Mouse (Mus musculus) G1E (cell line): ENCODE data around the gene Dact2. TPM values are rescaled to one million over a fixed set of nuclear protein-coding genes. Genes with fewer than 3 reads are reported as not detected.

Source experiments
- ATAC-seq: 2 replicates; pipeline ENCODE4 v1.8.0; 2016; ENCODE audit warnings: mild to moderate bottlenecking; ENCODE audit not compliant: insufficient number of reproducible peaks, poor library complexity, low FRiP score, severe bottlenecking; ENCODE audit errors: extremely low read depth
- DNase-seq: peaks from one replicate; pipeline ENCODE4 v3.0.0; 2012; ENCODE audit warnings: low spot score
- H3K27me3 ChIP-seq: 2 replicates; pipeline ENCODE4 v1.6.1; 2012; ENCODE audit warnings: mild to moderate bottlenecking, low read length, inconsistent platforms; ENCODE audit not compliant: insufficient read depth
- H3K36me3 ChIP-seq: replicated peaks from 2 replicates; pipeline ENCODE3; 2012; ENCODE audit warnings: mild to moderate bottlenecking, inconsistent platforms
- H3K4me1 ChIP-seq: 2 replicates; pipeline ENCODE4 v1.6.1; 2012; ENCODE audit warnings: low read depth, low read length, inconsistent platforms, mixed read lengths; ENCODE audit not compliant: insufficient read depth
- H3K4me3 ChIP-seq: 2 replicates; pipeline ENCODE4 v1.5.1; 2012; ENCODE audit warnings: low read depth, mild to moderate bottlenecking, inconsistent platforms, low read length, moderate library complexity, mixed read lengths
- H3K9me3 ChIP-seq: replicated peaks from 2 replicates; pipeline ENCODE4 v1.6.1; 2012; ENCODE audit warnings: inconsistent platforms
- CTCF ChIP-seq: IDR thresholded peaks from 2 replicates; pipeline ENCODE4 v1.5.1; 2012; ENCODE audit warnings: low read depth, low read length, inconsistent platforms, mixed read lengths
- GATA1 ChIP-seq: IDR thresholded peaks from 2 replicates; pipeline ENCODE4 v1.6.1; 2012; ENCODE audit warnings: borderline replicate concordance, low read length, inconsistent platforms, mixed read lengths
- GATA2 ChIP-seq: IDR thresholded peaks from 2 replicates; pipeline ENCODE4 v1.6.1; 2012; ENCODE audit warnings: low read depth, low read length, inconsistent platforms, borderline replicate concordance
- POLR2AphosphoS5 ChIP-seq: IDR thresholded peaks from 2 replicates; pipeline ENCODE4 v1.6.1; 2012; ENCODE audit warnings: low read depth, low read length, inconsistent platforms; ENCODE audit not compliant: insufficient replicate concordance
- TAL1 ChIP-seq: conservative IDR thresholded peaks from 2 replicates; pipeline ENCODE4 v1.6.1; 2012; ENCODE audit warnings: low read depth, low read length, inconsistent platforms, mixed read lengths
- polyA plus RNA-seq: library from polyadenylated mRNA; stranded (reverse); fragments of >175 nt; gene quantifications from 2 replicates; pipeline ENCODE4 v1.2.3, GENCODE M21; 2012
- total RNA-seq, 2 experiments: library from RNA; stranded (forward) in 1 of 2; stranded (reverse) in 1 of 2; fragments of 200-1000 nt in 1 of 2; fragments of >200 nt in 1 of 2; fragmentation: Nextera tagmentation in 1 of 2; gene quantifications; 2 replicates each; pipeline ENCODE4 v1.2.3; 2014 to 2017

The Dact2 gene
- total and polyA plus RNA-seq, 3 experiments: not detected

GRCm38 (mm10) chr17:14230698-14231430, 26.8 kb upstream of the Dact2 start:
- Histone ChIP-seq H3K27me3 (peaks cover 13% of the 10 kb centered on the region; the same call in 1 of the 2 replicates), H3K9me3 (peaks cover 20% of the 10 kb centered on the region), H3K4me3 (no peak overlapping the region), H3K36me3 (no peaks in the 10 kb centered on the region), H3K4me1 (no peaks in the 10 kb centered on the region)
- TF ChIP-seq GATA1: no peak
- TF ChIP-seq TAL1: no peak
- TF ChIP-seq CTCF: no peak
- TF ChIP-seq GATA2: no peak
- no peak for TF ChIP-seq POLR2AphosphoS5
- ATAC-seq (no peak), DNase-seq (no peak)

DNA sequence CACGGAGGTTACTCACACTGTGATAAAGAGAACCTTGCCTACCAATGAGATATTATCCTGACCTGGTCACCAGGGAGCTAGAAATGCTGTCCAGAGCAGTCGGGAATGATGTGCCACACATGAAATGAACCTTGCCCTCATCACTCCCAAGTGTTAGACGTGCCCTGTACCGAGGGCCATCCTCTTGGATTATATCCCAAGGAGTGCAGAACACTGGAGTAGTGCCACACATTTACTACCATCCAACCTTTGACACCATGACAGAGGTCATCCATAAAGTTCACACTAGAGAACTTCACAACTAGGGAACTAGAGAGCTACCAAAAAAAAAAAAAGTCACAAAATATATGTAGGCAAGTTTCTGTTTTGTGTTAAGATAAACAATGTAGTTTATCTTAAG, 24.3 kb upstream of the Dact2 start:
- Histone ChIP-seq H3K36me3 (no peaks in the 10 kb centered on the region), H3K4me1 (no peaks in the 10 kb centered on the region), H3K4me3 (no peak overlapping the region), H3K27me3 (peaks cover 13% of the 10 kb centered on the region; the same call in 1 of the 2 replicates), H3K9me3 (peaks cover 16% of the 10 kb centered on the region)
- TF ChIP-seq POLR2AphosphoS5 (no peak), GATA1 (no peak), TAL1 (no peak), GATA2 (no peak), CTCF (no peak)
- ATAC-seq: no peak
- no peak for DNase-seq

DNA sequence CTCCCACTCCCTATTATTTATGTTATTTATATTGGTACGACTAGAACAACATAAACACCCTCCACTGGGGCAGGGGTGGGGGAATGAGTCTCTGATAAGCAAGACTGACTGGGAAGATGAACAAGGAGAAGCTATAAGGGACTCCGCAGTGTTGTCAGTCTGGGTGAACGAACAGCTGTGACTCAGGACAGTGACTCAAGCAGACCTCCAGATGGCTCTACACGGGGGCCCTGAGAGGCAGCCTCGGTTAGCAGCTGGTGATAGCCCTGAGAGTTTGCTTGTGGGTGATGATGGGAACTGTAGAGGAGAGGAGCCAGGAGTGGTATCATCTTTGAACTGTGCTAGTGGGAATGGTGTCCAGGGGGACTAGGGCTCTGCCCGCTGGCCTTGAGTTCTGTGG, 23.5 kb upstream of the Dact2 start:
- Histone ChIP-seq H3K4me3 (no peak overlapping the region), H3K4me1 (no peaks in the 10 kb centered on the region), H3K27me3 (peaks cover 13% of the 10 kb centered on the region; the same call in 1 of the 2 replicates), H3K36me3 (no peaks in the 10 kb centered on the region), H3K9me3 (peaks cover 16% of the 10 kb centered on the region)
- no peak for DNase-seq
- TF ChIP-seq GATA1 (no peak), TAL1 (no peak), POLR2AphosphoS5 (no peak), GATA2 (no peak), CTCF (no peak)
- no peak for ATAC-seq

- no peak overlapping the region for H3K4me3 ChIP-seq
- no peak for DNase-seq
- TF ChIP-seq POLR2AphosphoS5 (no peak), GATA1 (no peak), TAL1 (no peak), GATA2 (no peak), CTCF (no peak)
- peaks cover 13% of the 10 kb centered on the region; the same call in 1 of the 2 replicates for H3K27me3 ChIP-seq
- H3K4me1 ChIP-seq: no peaks in the 10 kb centered on the region
- peaks cover 18% of the 10 kb centered on the region for H3K9me3 ChIP-seq
- ATAC-seq: no peak
- H3K36me3 ChIP-seq: no peaks in the 10 kb centered on the region
These were observed 22.7 kb upstream of the Dact2 start for GRCm38 (mm10) chr17:14226778-14227177.

DNA sequence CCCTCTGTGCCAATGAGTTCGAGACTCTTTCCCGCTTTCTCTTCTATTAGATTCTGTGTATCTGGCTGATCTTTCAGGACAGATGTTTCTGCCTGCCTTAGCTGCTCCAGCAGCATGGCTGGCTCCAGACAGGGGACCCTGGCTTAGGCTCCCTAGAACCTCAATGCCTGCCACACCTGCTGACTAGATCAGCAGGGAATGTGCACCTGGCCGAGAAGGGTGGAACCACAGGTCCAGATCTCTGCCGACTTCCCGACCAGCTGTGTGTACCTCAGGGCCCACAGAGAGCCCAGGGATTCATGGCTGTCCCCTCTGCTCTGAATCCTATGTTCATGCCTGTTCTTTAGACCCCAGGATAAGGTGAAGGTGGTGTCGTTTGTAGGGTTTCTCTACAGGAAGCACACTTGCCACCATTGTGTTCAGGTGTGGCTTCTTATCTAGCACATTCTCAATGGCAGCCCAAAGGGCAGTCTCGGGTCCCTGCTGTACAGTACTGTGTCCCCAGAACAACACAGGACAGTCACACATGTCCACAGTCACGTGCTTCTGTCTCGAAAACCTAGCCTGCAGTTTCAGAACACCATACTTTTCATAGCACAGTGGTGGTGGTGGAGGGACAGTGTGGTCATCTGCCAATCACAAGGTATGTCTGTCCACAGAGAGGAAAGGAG, 22.0 kb upstream of the Dact2 start:
- no peak for TF ChIP-seq GATA2
- TF ChIP-seq CTCF: no peak
- Histone ChIP-seq H3K9me3 (peaks cover 18% of the 10 kb centered on the region), H3K36me3 (no peaks in the 10 kb centered on the region), H3K4me1 (no peaks in the 10 kb centered on the region), H3K4me3 (no peak overlapping the region), H3K27me3 (peaks cover 13% of the 10 kb centered on the region; the same call in 1 of the 2 replicates)
- DNase-seq (no peak), ATAC-seq (no peak)

DNA sequence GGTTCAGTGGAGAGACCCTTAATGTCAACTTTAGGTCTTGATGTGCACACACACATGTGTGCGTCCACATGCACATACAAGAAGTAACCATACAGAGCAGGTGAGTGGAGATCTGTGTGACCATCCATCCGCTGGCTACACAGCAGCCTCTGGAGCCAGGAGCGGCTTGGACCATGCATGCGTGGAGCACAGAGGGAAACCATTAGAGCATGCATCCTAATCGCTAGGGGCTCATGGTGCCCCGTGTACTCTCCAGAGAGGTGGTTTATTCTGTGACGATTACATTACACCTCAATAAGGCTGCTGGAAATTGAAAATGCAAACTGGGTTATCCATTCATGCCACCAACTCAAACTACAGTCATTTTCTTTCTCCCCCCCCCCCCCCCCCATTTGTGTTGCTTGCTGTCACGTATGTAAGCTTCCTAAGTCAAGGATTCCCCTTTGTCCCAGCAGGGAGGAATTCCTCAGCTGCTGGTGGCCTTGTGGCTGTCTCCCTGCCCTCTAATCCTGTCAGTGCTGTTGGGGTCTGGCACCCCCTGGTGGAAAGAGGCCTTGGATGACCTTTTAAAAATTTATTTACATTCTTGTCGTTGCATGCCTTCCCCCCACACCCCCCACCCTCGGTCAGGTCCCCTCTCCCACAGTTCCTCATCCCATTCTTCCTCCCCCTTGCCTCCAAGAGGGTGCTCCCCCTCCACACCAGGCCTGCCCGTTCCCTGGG, 17.9 kb upstream of the Dact2 start:
- Histone ChIP-seq H3K4me1 (no peaks in the 10 kb centered on the region), H3K4me3 (no peak overlapping the region)
- TF ChIP-seq GATA2: no peak
- no peak for TF ChIP-seq CTCF
- TF ChIP-seq GATA1: no peak
- no peak for TF ChIP-seq TAL1

More for the DNA sequence above, 17.9 kb upstream of the Dact2 start:
- Histone ChIP-seq H3K27me3 (peaks cover 5% of the 10 kb centered on the region; the same call in 1 of the 2 replicates), H3K36me3 (no peaks in the 10 kb centered on the region), H3K9me3 (peaks cover 4% of the 10 kb centered on the region)
- DNase-seq (no peak), ATAC-seq (no peak)
